Mouse (Mus musculus) testis, adult 2 months (tissue): ENCODE measurements around the gene Megf8. TPM values are rescaled to one million over a fixed set of nuclear protein-coding genes. Genes with fewer than 3 reads are reported as not detected.

Source experiments
- H3K27ac ChIP-seq: fragments of 200-500 bp; 2 replicates; pipeline ENCODE4 v1.5.1; 2012; ENCODE audit warnings: low read depth, low read length; ENCODE audit not compliant: control insufficient read depth, insufficient read depth
- H3K27me3 ChIP-seq: fragments of 200-500 bp; 2 replicates; pipeline ENCODE4 v1.6.1; 2012; ENCODE audit warnings: mild to moderate bottlenecking, low read length, moderate library complexity; ENCODE audit not compliant: control insufficient read depth, insufficient read depth
- H3K36me3 ChIP-seq: fragments of 200-500 bp; 2 replicates; pipeline ENCODE4 v1.6.1; 2012; ENCODE audit warnings: mild to moderate bottlenecking, low read length; ENCODE audit not compliant: control insufficient read depth, insufficient read depth
- H3K4me1 ChIP-seq: fragments of 200-500 bp; 2 replicates; pipeline ENCODE4 v1.6.1; 2012; ENCODE audit warnings: low read length; ENCODE audit not compliant: control insufficient read depth, insufficient read depth
- H3K4me3 ChIP-seq: fragments of 200-500 bp; 2 replicates; pipeline ENCODE4 v1.5.1; 2012; ENCODE audit warnings: low read depth, mild to moderate bottlenecking, low read length, moderate library complexity, mixed read lengths; ENCODE audit not compliant: control insufficient read depth
- CTCF ChIP-seq: fragments of 200-500 bp; IDR thresholded peaks from 2 replicates; pipeline ENCODE4 v1.5.1; 2012; ENCODE audit warnings: low read depth, mild to moderate bottlenecking, inconsistent platforms, low read length, moderate library complexity; ENCODE audit not compliant: control insufficient read depth, insufficient read depth, insufficient replicate concordance
- POLR2A ChIP-seq: fragments of 200-500 bp; IDR thresholded peaks from 2 replicates; pipeline ENCODE4 v1.6.1; 2012; ENCODE audit warnings: low read depth, mild to moderate bottlenecking, inconsistent platforms, low read length, moderate library complexity; ENCODE audit not compliant: control insufficient read depth
- polyA plus RNA-seq: library from polyadenylated mRNA; depleted of rRNA; stranded (reverse); fragments of >200 nt; gene quantifications from 2 replicates; pipeline ENCODE4 v1.2.3, GENCODE M21; 2012

Megf8 gene
- polyA plus RNA-seq, 1 experiment, result 17.0 TPM

DNA sequence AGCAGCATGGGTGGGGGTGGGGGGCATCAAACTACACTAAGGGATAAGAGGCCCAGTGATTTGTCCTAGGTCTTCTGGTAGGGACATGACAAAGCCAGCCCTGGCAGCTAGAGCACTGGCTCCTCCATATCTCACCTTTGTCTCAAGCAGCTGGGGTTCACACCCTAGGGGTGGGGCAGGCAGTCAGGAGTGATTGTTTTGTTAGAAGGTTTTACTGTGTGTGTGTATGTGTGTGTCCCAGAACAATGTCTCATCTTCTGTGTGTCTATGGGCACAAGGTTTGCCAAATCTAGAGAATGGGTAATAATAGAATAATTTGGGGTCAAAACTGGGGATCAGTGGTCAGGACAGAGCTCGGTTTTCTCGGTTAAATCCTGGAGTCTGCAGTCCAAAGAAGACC, 11.5 kb upstream of the Megf8 start:
- Histone ChIP-seq H3K27ac (peak overlapping the region; percentile 54), H3K4me3 (peak overlapping the region; percentile 78), H3K36me3 (peaks cover 4% of the 10 kb centered on the region; the same call in 1 of the 2 replicates), H3K27me3 (no peaks in the 10 kb centered on the region), H3K4me1 (peaks cover 19% of the 10 kb centered on the region)
- no peak for TF ChIP-seq CTCF
- no peak for TF ChIP-seq POLR2A

DNA sequence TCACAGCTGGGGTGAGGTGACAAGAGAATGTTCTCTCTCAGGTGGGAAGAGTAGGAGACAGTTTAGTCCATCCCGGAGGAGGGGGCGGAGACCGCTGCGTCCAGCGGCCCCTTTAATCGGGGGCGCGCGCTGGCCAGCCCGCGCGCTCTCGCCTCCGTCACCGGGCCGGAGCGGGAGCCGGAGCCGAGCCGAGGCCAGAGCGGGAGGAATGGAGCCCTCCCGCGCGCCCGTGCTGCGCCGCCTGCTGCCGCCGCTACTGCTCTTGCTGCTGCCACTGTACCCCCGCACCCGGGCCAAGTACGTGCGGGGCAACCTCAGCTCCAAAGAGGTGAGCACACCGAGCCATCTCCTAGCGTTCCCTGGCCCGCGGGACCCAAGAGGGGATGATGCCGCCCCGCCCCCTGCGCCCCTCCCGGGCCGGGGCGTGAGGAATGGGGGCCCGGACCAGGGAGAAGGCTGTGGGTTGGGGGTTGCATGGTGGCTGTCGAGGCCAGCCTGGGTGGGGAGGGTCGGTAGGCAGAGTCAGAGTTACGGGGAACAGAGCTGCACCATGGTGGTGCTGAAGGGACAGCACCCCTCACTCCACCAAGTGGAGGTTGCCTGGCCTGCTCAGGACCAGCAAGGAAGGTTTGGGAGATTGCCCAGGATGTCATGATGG, 10.9 kb upstream of the Megf8 start, which contains the start of gene Tmem145:
Gene Tmem145 (plus strand): TSS at position 151 of the 658 bp plus-strand sequence.
- H3K27me3 ChIP-seq, result no peaks in the 10 kb centered on the region
- peaks cover 4% of the 10 kb centered on the region; the same call in 1 of the 2 replicates for H3K36me3 ChIP-seq
- TF ChIP-seq POLR2A (no peak), CTCF (no peak)
- peak within 1 kb of the TSS; percentile 54 for H3K27ac ChIP-seq
- peak within 1 kb of the TSS; percentile 78 for H3K4me3 ChIP-seq
- H3K4me1 ChIP-seq, result peaks cover 14% of the 10 kb centered on the region

- TF ChIP-seq CTCF (no peak), POLR2A (no peak)
- no peak overlapping the region for H3K4me3 ChIP-seq
- peaks cover 4% of the 10 kb centered on the region; the same call in 1 of the 2 replicates for H3K36me3 ChIP-seq
- peaks cover 13% of the 10 kb centered on the region for H3K4me1 ChIP-seq
- no peaks in the 10 kb centered on the region for H3K27me3 ChIP-seq
- H3K27ac ChIP-seq, result no peak overlapping the region
Observed at GRCm38 (mm10) chr7:25306614-25306996, 10.4 kb upstream of the Megf8 start.

GRCm38 (mm10) chr7:25308702-25309318, 8.2 kb upstream of the Megf8 start:
- H3K27me3 ChIP-seq, result no peaks in the 10 kb centered on the region

DNA sequence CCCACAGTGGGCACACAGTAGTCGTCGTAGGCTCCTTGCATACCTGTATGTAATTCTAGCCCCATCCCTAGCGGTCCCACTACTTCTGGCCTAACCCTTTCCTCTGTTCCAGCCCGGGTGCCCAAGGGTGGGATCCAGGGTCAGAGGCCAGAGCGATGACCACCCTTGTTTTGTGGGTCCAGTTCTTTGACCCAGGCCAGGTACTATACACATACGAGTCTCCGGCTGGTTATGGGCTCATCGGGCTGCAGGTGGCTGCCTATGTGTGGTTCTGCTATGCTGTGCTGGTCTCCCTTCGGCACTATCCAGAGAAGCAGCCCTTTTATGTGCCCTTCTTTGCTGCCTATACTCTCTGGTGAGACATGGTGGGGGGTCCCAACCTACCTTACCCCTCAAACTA, 7.5 kb upstream of the Megf8 start:
- H3K4me1 ChIP-seq, result peaks cover 13% of the 10 kb centered on the region
- TF ChIP-seq CTCF (no peak), POLR2A (no peak)
- no peak overlapping the region for H3K27ac ChIP-seq
- no peaks in the 10 kb centered on the region for H3K36me3 ChIP-seq
- H3K4me3 ChIP-seq, result no peak overlapping the region
- no peaks in the 10 kb centered on the region; the same call in 1 of the 2 replicates for H3K27me3 ChIP-seq

More at GRCm38 (mm10) chr7:25308702-25309318, 8.2 kb upstream of the Megf8 start:
- Histone ChIP-seq H3K36me3 (no peaks in the 10 kb centered on the region), H3K4me3 (no peak overlapping the region), H3K4me1 (peaks cover 12% of the 10 kb centered on the region), H3K27ac (no peak overlapping the region)
- TF ChIP-seq POLR2A, result no peak
- TF ChIP-seq CTCF, result no peak

GRCm38 (mm10) chr7:25311193-25311592, 5.8 kb upstream of the Megf8 start:
- no peak for TF ChIP-seq POLR2A
- no peak for TF ChIP-seq CTCF
- Histone ChIP-seq H3K4me1 (peaks cover 19% of the 10 kb centered on the region), H3K4me3 (no peak overlapping the region), H3K27me3 (no peaks in the 10 kb centered on the region; the same call in 1 of the 2 replicates), H3K36me3 (no peaks in the 10 kb centered on the region), H3K27ac (no peak overlapping the region)

GRCm38 (mm10) chr7:25313325-25313724, 3.6 kb upstream of the Megf8 start:
- H3K27me3 ChIP-seq, result no peaks in the 10 kb centered on the region; the same call in 1 of the 2 replicates
- TF ChIP-seq POLR2A (no peak), CTCF (no peak)
- H3K4me3 ChIP-seq, result no peak overlapping the region

More at GRCm38 (mm10) chr7:25313325-25313724, 3.6 kb upstream of the Megf8 start:
- Histone ChIP-seq H3K36me3 (no peaks in the 10 kb centered on the region), H3K27ac (no peak overlapping the region), H3K4me1 (peaks cover 19% of the 10 kb centered on the region)
